Mouse (Mus musculus): ENCODE data around the gene Washc4. TPM values are rescaled to one million over a fixed set of nuclear protein-coding genes. Genes with fewer than 3 reads are reported as not detected.
A peak's percentile ranks its signal among the peaks of the same experiment; 100 is the strongest.

The Washc4 gene
- total and polyA plus RNA-seq, 3 experiments, result 0.56 to 29.8 (median 24.5) TPM

- DNase-seq, result no peak
Observed at GRCm38 (mm10) chr10:83600650-83601049, 57.1 kb downstream of the Washc4 start.

DNA sequence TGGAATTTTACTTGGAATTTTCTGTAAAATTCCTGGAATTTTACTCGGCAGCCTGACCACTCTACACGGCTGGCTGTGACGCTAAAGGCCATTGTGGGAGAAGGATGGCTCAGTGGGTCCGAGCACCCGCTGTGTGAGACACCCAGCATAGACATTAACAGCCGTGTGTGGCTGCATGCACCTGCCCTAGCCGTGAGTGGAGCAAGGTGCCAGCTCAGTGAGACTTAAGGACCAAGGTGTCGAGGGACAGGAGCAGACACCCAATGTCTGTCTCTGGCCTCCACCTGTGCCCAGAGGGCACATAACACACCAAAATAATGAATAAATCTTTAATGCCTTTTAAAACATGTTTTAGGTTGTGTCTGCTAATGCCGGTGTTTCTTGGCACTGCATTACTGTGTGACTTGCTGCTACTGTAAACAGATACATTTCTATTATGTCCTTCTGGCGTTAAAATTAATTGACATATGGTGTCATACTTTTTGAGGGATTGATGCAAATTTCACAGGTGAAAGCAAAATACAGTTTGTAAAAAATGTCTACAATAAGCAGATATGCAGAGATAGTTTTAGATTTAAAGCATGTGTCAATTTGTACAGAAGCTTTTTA is 60.5 kb downstream of the Washc4 start:
- DNase-seq, result no peak

GRCm38 (mm10) chr10:83605637-83606183 is 62.2 kb downstream of the Washc4 start:
- DNase-seq, result no peak

- DNase-seq, result no peak
Observed at GRCm38 (mm10) chr10:83607111-83607510, 63.6 kb downstream of the Washc4 start.

GRCm38 (mm10) chr10:83608596-83608995 is 65.0 kb downstream of the Washc4 start:
- DNase-seq, result no peak

DNA sequence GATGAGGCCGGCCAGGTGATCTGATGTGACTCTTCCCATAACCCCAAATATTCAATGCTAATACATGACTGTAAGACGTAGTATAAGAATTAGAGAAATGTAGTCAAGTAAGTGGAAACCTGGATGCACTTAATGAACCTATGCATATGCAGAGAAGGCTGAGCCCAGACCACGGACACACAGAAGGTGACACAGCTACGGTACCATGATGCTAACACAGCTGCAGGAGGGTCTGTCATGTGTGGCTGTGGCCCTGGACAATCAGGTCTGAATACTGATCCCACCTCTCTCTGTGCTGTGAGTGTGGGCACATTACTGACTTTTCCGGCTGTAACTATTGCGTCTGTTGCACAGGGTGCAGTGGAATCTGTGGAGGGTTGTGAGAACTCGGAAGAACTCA is 67.0 kb downstream of the Washc4 start:
- DNase-seq, result no peak

GRCm38 (mm10) chr10:83611863-83612262 is 68.3 kb downstream of the Washc4 start:
- no peak for DNase-seq

DNA sequence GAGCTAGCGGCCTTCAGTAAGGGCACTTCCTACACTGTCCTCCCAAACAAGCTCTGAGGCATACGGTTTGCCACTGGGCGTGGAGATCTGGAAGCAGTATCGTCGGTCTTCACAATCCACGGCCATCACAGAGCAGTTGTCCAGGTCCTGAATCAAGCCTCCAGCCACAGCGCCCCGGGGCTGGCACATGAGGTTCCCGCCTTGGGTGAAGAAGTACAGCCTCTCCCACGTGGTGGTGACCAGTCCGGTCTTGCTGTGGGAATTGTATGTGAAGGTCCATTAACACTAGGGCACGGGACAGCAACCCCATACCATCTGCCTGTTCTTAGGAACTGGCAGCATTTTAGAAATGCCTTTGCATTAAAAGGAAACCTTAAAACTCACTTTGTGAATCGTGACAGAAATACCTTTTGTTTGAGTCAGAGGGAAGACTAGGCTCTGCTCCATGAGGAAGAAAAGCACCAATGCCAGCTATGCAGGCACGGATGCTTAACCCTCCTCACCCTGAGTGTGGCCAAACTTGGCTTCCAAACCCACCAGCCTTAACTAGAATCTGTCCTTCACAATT is 69.2 kb downstream of the Washc4 start:
- DNase-seq, result no peak

DNA sequence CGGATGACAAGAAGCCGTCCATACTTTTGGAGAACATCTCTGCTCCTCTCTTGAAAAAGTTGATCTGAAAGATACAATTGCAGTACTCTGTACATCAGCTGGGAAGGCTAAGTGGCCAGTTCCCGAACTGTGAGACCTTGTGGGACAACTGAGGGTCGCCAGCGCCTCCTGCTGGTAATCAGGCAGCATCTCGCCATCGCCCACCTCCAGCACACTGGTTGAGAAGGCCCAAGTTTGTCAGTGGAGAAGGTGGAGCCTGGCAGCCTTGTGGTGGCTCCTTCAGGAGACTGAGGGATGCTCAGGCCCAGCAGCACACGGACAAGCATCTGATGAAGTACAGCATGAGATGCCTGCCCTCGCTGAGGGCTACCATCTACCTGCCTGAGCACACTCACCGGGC is 73.8 kb downstream of the Washc4 start:
- no peak for DNase-seq

GRCm38 (mm10) chr10:83618819-83619440 is 75.4 kb downstream of the Washc4 start:
- DNase-seq, result no peak

DNA sequence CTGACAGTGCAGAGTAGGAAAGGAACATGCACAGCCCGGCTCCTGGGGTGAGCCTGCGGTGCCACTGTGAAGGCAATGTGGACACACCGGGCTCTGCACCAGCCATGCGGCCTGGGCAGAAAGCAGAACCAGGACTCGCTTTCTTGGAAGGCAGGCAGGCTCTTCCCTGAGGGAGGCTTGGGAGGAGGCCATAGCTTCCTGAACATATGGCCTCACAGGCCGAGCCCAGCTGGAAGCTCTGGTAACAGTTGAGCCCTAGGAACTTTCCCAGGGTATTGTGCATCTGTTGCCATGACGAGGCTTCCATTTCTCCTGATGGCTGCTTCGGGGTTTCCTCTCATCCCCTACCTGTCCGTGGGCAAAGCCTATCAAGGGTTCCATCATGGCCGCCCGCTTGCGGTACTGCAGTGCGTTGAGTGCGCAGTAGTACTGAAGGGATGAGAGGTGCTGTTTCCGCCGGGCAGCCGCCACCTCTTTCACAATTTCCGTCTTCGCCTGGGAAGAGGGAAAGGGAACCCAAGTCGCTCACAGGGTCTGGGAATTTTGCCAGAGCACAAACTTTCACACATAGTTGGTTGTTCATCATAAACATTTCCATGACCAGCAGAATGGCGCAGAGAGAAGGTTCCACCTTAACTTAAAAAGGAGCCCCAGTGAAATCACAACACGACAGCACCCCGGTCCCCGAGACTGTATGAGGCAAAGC is 77.0 kb downstream of the Washc4 start:
- DNase-seq, result no peak

- no peak for DNase-seq
Observed at GRCm38 (mm10) chr10:83624065-83624464, 80.5 kb downstream of the Washc4 start.

GRCm38 (mm10) chr10:83624841-83625240 is 81.3 kb downstream of the Washc4 start:
- DNase-seq, result peak; percentile 39

DNA sequence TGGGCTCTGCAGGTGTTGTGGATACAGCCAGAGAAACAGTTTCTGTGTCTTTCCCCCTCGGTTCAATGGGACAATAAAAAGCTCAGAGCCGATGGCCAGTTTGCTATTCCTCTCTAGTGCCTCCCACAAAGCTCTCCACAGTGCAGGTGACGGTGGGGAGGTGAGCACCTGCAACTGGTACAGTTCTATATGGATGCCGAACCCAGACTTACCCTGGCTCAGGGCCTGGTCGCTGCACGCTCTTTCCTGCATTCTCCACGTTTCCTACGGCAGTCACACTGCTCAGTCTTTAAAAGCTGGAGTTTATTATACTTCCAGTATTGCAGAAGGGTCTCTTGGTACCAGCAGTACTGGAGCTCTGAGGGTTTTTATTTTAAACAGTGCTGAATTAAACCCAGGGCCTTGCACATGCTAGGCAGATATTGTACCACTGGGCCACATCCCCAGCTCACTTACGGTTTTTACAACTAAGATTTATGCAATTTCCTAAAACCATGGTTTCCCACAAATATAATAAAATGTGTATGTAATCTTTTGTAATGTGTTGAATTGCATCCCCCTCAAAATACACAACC is 83.6 kb downstream of the Washc4 start:
- DNase-seq, result no peak

GRCm38 (mm10) chr10:83628241-83628640 is 84.7 kb downstream of the Washc4 start:
- no peak for DNase-seq

- DNase-seq, result no peak
Observed at GRCm38 (mm10) chr10:83629190-83629781, 85.7 kb downstream of the Washc4 start.

DNA sequence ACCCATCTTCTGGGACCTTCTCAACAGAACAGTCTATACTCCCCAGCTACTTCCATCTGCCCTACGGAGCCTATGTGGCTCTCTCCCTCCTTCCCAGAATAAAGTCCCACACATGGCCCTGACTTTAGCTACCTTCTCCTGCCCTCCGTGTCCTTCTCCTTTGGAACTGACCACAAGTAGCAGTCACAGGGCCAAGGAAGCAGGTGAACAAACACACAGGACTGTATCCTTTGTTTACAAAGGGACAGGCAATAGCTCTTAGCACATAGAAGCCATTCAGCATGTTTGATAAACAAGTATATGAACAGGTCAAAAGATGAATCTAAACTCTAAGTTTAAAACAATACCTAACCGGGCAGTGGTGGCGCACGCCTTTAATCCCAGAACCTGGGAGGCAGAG is 86.3 kb downstream of the Washc4 start:
- DNase-seq, result no peak

- DNase-seq, result no peak
Observed at GRCm38 (mm10) chr10:83630899-83631298, 87.3 kb downstream of the Washc4 start.

DNA sequence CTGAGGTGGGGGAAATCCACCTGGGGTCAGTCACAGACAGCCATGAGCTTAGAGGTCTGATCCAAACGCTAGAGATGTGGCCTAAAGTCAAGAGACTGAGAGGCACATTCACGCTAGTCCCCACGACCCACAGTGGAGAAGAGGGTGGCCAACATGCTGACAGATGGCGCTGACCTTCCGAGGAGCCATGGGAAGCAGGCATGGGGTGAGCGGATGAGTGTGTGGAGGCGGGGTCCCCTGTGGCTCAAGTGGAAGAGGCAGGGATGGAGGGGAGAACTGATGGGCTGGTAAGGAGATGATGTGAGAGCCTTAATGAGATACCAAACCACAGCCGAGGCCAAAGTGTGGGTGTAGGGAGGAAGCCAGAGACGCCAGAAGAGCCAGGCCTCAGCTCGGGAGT is 88.2 kb downstream of the Washc4 start:
- no peak for DNase-seq

DNA sequence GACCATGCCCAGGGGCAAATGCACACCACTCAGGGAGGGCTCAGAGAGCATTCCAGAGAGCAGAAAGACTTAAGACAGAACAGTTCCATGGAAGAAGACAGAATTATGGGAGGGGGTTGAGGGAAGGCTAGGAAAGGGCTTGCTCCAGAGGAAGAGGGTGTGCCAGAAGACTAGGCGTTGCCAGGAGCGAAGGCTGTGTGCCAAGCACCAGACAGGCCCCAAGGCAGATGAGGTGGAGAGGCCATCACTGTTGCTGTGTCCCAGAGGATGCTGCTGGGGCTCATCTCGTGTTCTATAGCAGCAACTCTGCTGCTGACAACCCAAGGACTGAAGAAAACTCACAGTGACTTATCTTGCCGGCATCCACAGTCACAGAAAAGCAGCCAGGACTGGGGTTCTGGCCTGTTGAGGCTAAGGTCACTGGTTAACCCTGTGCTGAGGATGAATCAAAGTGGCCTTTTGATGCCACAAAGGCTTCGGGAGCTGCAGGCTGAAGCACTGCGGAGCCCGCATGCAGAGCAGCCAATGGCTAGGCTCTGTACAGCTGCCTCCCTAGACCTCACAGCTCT is 89.3 kb downstream of the Washc4 start:
- peak; percentile 76 for DNase-seq

DNA sequence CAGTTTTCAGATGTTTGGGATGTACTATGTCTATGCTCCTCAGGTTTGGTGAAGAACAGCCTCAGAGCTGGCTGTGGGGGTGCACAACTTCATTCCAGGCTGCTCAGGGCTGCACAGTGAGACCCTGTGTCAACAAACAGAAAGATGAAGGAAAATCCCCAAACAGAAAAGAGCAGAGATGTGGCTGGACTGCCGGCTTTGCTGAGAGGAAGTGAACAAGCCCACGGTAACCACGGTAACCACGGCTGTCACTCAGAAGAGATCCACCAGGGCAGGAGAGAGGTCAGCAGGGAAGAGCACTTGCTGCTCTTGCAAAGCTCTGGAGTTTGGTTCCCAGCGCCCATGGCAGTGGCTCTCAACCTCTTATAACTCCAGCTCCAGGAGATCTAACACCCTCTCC is 90.9 kb downstream of the Washc4 start:
- no peak for DNase-seq

GRCm38 (mm10) chr10:83636191-83636590 is 92.6 kb downstream of the Washc4 start:
- DNase-seq, result no peak
